Mouse (Mus musculus) spleen, embryonic (tissue): Measurements from ENCODE around the gene Krt80.

Source experiments
- CTCF ChIA-PET: fragments of 350-600 bp; sonication (Branson Sonifier 250); formaldehyde crosslinking; loops from one replicate; lab custom pipeline; 2022; lab: Charles Lee

The Krt80 gene

DNA sequence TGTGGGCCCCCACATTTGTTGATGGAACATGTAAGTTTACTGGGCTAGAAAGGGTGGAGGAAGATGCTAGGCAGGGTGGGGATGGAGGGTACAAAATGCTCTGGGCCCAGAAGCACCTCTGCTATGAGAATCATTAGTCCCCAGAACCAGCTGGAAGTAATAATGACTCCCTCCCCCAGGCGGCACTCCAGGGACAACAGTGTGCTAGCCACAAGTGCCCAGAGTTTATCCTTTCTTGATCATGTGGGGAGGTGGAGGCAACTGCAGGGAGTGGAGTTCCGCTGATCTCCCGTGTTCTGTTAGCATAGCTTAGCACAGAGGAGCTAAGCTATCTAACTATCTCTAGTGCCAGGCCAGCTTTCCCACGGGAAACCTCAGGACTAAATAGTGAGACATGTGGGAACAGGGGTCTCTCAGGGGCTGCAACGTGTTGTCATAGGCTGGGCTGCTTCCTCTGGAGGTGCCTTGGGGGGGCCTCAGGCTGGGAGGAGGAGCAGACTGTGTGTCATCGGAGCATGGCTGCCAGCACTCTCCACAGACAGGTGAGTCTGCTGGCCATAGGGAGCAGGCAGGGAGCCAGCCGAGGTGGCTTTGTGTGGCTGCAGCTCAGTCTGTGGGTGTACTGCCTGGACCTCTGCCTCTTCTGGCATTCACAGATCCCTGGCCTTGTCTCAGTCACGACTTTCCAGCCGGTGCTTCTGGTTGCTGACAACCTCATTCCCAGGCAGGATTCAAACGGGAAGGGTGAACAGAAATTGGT is 17.1 kb downstream of the Krt80 start:
- CTCF ChIA-PET, result no interaction called here

GRCm38 (mm10) chr15:101352047-101352446 is 17.9 kb downstream of the Krt80 start:
- CTCF ChIA-PET, result no interaction called here

GRCm38 (mm10) chr15:101341797-101342515 is 28.0 kb downstream of the Krt80 start:
- CTCF ChIA-PET, result no interaction called here

DNA sequence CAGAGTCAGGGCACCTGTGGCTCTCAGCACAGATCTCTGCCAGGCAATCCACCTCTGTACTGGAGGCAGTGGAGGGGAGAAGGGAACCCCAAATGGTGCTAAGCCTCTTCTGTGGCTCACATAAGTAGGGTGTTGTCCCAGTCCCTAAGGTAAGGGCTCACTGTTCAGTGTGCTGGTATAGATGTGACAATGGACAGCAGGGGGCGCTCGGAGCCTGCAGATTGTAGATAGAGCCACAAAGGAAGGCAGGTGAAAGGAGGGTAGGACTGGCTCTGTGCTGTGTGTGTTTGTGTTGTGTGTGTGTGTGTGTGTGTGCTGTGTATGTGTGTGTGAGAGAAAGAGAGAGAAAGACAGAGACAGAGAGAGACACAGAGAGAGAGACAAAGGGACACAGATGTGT is 30.4 kb downstream of the Krt80 start:
- CTCF ChIA-PET, result no interaction called here

DNA sequence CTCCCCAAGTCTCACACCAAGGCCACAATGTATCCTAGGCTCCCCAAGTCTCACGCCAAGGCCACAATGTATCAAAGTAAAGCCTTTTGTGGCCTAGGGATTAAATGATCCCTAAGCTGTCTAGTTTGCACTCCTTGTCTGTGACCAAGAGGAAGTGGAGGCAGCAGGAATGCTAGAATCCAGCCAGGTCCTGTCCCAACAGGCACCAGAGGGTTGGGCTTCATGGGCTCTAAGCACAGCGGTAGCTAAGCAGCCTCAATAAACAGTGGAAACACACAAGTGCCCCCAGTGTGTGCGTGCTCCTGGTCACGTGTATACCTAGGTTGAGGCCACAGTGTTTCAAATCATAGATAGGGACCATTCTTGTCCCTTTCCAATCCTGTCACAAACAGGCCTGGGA is 31.6 kb downstream of the Krt80 start:
- CTCF ChIA-PET, result no interaction called here

DNA sequence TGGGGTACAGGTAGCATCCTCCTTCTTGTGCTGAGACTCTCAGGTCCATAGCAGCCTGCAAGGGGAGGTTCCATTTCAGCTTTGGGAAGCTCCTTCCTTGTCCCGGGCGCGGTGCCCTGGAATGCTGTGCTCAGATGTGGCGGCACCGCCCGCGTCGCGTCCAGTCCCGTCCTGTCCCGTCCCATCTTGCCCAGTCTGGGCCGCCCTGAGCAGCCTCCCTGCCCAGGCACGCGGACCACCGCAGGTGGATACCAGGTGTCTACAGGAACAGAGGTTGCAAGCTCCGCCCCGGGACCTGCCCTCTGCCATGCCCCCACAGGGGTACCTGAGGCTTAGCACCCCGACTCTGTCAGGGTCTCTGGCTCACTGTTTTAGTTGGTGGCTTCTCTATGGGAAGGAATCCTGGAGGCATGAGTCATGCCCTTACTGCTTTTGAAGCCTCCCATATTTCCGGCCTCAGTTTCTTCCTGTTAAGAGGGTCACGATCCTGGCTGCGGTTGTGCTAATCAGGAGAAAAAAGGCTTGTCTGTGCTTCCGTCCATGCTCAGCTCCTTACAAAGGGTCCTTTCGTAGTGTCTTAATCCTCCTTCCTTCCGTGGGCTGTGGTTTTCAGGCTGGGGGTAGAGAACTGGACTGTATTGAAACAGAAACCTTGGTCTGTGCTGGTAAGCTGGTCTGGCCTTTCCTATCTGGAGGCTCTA is 33.3 kb downstream of the Krt80 start:
- CTCF ChIA-PET, result no interaction called here

DNA sequence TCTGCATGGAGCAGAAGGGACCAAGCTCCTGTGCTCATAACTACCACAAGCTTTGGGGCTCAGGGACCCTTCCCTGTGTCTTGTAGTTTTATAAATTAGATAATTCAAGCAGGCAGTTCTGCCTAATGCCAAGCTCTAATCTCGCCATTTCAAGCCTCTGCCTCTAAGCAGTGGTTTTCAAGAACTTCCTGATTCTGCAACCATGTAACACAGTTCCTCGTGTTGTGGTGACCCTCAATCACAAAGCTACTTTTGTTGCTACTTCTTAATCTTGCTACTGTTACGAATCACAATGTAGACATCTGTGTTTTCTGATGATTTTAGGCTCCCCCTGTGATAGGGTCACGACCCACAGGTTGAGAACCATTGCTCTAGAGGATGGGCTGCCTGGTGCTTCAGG is 36.3 kb downstream of the Krt80 start:
- CTCF ChIA-PET, result no interaction called here

DNA sequence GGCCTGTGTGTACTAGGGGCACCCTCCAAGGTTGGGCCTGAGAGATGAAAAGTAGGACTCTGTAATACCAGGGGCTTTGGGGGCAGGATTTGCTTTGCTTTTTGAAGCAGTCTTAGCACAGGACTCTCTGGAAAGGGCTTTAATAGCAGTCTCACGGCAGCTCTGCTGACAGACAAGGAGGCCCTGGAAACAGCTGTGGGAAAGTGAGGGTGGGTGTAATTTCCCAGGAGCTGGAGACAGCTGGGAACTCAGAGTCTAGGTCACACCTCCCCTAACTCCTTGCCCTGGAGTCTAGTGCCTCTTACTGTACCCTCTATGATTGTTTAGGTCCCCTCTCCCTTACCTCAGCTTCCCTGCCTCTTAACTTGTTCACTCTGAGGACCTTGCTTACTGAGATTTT is 36.8 kb downstream of the Krt80 start:
- CTCF ChIA-PET, result no interaction called here

- CTCF ChIA-PET, result no interaction called here
Measured at GRCm38 (mm10) chr15:101332370-101332769, 37.6 kb downstream of the Krt80 start.

GRCm38 (mm10) chr15:101331090-101331489 is 38.9 kb downstream of the Krt80 start:
- CTCF ChIA-PET, result no interaction called here

- CTCF ChIA-PET, result no interaction called here
Measured at GRCm38 (mm10) chr15:101329564-101329892, 40.4 kb downstream of the Krt80 start.

DNA sequence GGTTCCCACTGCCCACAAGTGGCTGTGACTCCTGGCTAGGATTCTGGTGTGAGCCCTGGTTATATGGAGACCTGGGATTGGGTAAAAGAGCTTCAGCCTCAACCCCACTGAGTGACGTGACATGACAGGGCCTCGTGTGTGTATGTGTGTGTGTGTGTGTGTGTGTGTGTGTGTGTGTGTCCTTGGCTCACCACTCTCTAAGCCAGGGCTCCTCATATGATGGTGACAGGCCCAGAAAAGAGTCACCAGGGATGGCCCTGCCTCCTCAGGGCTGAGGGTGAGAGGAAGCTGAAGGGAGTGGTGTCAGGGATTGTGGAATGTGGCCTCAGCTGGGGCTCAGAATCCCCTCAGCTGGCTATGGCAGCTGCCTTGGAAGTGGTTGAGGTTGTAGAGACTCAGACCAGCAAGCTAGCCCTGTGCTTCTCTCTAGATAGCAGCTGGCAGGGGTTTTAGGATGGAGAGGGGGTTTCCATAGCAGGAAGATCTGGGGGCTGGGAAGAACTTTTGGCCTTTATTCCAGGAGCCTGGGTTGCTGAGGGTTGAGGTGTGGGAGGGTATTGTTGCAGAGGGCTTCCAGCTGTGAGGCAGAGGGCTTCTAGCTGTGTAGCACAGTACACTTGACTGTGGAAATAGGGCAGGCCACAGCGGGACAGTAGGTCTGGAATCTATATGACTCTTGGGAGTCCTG is 40.9 kb downstream of the Krt80 start:
- CTCF ChIA-PET, result no interaction called here

GRCm38 (mm10) chr15:101327282-101327681 is 42.7 kb downstream of the Krt80 start:
- CTCF ChIA-PET, result interaction anchor here (1.2 kb wide), 1 partner anchor 116 kb away, joined by 4 read pairs; no protein-coding TSS in a partner anchor

DNA sequence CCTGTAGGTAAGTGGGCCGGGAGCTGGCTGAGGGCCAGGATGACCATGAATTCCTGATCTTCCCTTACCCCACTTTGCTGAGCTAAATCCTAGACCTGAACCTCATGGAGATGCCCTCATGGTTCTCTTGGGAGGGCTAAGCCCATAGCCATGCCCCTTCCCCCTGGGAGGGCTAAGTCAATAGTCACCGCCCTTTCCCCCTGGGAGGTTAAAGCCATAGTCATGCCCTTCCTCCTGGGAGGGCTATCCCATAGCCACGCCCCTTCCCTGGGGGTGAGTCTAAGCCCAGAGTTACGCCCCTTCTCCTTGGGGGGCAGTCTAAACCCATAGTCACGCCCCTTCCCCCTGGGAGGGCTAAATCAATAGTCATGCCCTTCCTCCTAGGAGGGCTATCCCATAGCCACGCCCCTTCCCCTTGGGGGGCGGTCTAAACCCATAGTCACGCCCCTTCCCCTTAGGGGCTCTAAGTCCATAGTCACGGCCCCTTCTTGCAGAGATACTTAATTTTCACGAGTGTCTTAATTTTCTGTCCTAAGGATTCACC is 43.9 kb downstream of the Krt80 start:
- CTCF ChIA-PET, result interaction anchor here (0.9 kb wide), 1 partner anchor 72 kb away, joined by 12 read pairs; the partner anchor contains the start of gene Nr4a1

DNA sequence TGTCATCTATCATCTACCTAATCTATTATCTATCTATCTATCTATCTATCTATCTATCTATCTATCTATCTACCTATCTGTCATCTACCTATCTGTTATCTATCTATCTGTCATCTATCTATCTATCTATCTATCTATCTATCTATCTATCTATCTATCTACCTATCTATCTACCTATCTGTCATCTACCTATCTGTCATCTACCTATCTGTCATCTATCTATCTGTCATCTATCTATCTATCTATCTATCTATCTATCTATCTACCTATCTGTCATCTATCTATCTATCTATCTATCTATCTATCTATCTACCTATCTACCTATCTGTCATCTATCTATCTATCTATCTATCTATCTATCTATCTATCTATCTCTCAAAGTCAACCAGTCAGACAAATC is 45.6 kb downstream of the Krt80 start:
- CTCF ChIA-PET, result interaction anchor here (0.7 kb wide), 1 partner anchor 24 kb away, joined by 5 read pairs; no protein-coding TSS in a partner anchor

DNA sequence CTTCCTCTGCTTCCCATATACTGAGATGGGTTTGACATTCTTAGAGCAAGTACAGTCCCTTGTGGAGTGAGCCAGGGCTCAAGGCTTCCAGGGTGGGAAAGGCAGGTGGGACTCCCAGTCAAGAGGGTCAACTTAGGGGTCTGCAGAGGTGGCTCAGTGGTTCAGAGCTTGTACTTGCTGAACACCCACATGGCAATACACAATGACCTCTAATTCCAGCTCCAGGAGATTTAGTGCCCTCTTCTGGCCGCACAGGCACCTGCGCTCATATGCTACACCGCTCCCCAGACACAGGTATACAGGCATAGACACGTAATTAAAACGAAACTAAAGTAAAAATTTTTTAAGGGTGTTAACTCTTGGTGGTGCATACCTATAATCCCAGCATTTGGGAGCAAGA is 46.5 kb downstream of the Krt80 start:
- CTCF ChIA-PET, result no interaction called here

DNA sequence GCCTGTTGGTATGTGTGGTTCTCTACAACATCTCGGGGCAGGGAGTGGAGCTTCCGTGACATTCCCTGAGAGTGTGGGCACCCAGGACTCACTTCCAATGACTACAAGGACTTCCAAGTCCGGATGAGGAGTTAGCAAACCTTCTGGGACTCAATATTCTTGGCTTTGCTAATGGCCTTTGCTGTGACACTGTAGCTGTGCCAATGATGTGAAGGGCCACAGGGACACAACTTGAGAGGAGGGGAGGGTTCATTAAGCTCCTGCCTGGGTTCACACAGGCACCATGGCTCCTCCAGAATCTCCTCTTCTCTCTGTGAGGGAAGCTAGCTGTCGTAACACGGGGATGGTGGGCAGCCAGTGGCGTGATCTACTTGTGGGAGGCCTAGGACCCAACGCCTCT is 47.3 kb downstream of the Krt80 start:
- CTCF ChIA-PET, result no interaction called here

- CTCF ChIA-PET, result no interaction called here
Measured at GRCm38 (mm10) chr15:101322106-101322505, 47.9 kb downstream of the Krt80 start.

- CTCF ChIA-PET, result no interaction called here
Measured at GRCm38 (mm10) chr15:101321126-101321525, 48.8 kb downstream of the Krt80 start.

- CTCF ChIA-PET, result no interaction called here
Measured at GRCm38 (mm10) chr15:101320618-101321041, 49.3 kb downstream of the Krt80 start.

GRCm38 (mm10) chr15:101320010-101320617 is 49.8 kb downstream of the Krt80 start:
- CTCF ChIA-PET, result no interaction called here
